Mouse (Mus musculus): ENCODE results near the gene Mtmr10.

DNA sequence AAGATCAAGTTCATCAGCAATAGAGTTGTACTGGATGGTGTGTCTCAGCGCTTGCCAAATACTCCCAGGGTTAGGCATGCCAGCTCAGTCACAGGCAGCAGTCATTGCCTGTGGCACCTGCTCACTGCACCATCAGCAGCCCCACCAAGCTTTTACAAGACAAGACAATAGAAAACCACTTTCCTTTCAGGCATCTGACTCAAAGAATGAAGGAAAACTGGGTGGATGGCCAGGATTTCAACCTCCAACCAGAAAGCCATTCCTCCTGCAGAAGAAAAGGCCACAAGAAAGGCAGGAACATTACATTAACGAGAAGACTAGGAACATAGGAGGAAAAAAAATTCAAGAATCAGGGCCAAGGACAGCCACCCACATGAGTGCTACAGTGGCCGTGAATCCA lies 33.7 kb upstream of the Mtmr10 start:
- TF ChIP-seq EP300 (IDR thresholded peaks at IDR 0.05), result no peak
- no peak for TF ChIP-seq CTCF (IDR thresholded peaks at IDR 0.05)

Data from lung, postnatal 0 days (tissue).